Mouse (Mus musculus): ENCODE measurements around the gene Mrpl42.

- TF ChIP-seq POLR2A (IDR thresholded peaks at IDR 0.05; ENCODE audit: borderline replicate concordance, insufficient read depth, low read length), result no peak
- no peak for TF ChIP-seq CTCF (IDR thresholded peaks at IDR 0.05; ENCODE audit: borderline replicate concordance, insufficient read depth, low read depth, low read length)
These were observed 15.9 kb upstream of the Mrpl42 start for GRCm38 (mm10) chr10:95517656-95518055.

Measured in cerebellum, adult 2 months (tissue).